Mouse (Mus musculus) MEL (cell line): ENCODE results near the gene Zdbf2. TPM values are rescaled to one million over a fixed set of nuclear protein-coding genes. Genes with fewer than 3 reads are reported as not detected.

Experiments used
- DNase-seq: peaks from one replicate; pipeline ENCODE4 v3.0.0; 2011; ENCODE audit warnings: low read depth, low spot score
- H3K27ac ChIP-seq: 2 replicates; pipeline ENCODE4 v1.5.1; 2012; ENCODE audit warnings: low read depth, mild to moderate bottlenecking, control low read depth, low read length, moderate library complexity; ENCODE audit not compliant: control insufficient read depth
- H3K27me3 ChIP-seq, 2 experiments: fragments of 150-350 bp in 1 of 2; sonication (generic) in 1 of 2; 2 replicates each; pipeline ENCODE4 v1.6.1; 2012; ENCODE audit warnings: low read length in 2 of 2, mild to moderate bottlenecking in 2 of 2, improper control_type of control experiment in 1 of 2, moderate library complexity in 1 of 2; ENCODE audit not compliant: insufficient read depth in 2 of 2, control insufficient read depth in 1 of 2
- H3K36me3 ChIP-seq, 2 experiments: 2 replicates each; pipeline ENCODE4 v1.6.1; 2012 to 2014; ENCODE audit warnings: low read length in 2 of 2, improper control_type of control experiment in 1 of 2, inconsistent platforms in 1 of 2, mild to moderate bottlenecking in 1 of 2; ENCODE audit not compliant: insufficient read depth in 2 of 2, control insufficient read depth in 1 of 2
- H3K4me1 ChIP-seq, 2 experiments: fragments of 150-350 bp in 1 of 2; sonication (generic) in 1 of 2; 2 replicates each; pipeline ENCODE4 v1.6.1; 2012; ENCODE audit warnings: low read length in 2 of 2, improper control_type of control experiment in 1 of 2, mild to moderate bottlenecking in 1 of 2; ENCODE audit not compliant: insufficient read depth in 2 of 2, control insufficient read depth in 1 of 2
- H3K4me3 ChIP-seq, 2 experiments: fragments of 150-350 bp in 1 of 2; sonication (generic) in 1 of 2; 2 replicates each; pipeline ENCODE4 v1.5.1; 2012; ENCODE audit warnings: low read depth in 2 of 2, low read length in 2 of 2, mild to moderate bottlenecking in 2 of 2, moderate library complexity in 2 of 2, control low read depth in 1 of 2, improper control_type of control experiment in 1 of 2; ENCODE audit not compliant: control insufficient read depth in 1 of 2, insufficient read depth in 1 of 2
- H3K79me2 ChIP-seq: 2 replicates; pipeline ENCODE4 v1.6.1; 2012; ENCODE audit warnings: mild to moderate bottlenecking, low read length, moderate library complexity; ENCODE audit not compliant: control insufficient read depth, poor library complexity, insufficient read depth
- H3K9ac ChIP-seq: 2 replicates; pipeline ENCODE4 v1.6.1; 2012; ENCODE audit warnings: low read depth, mild to moderate bottlenecking, control low read depth, low read length, moderate library complexity; ENCODE audit not compliant: control insufficient read depth, poor library complexity, severe bottlenecking
- H3K9me3 ChIP-seq: fragments of 150-350 bp; sonication (generic); replicated peaks from 2 replicates; pipeline ENCODE4 v1.6.1; 2012; ENCODE audit warnings: mild to moderate bottlenecking, low read length, improper control_type of control experiment, moderate library complexity; ENCODE audit not compliant: insufficient read depth
- BHLHE40 ChIP-seq: IDR thresholded peaks from 2 replicates; pipeline ENCODE4 v1.6.1; 2012; ENCODE audit warnings: low read depth, mild to moderate bottlenecking, inconsistent platforms, low read length, improper control_type of control experiment, borderline replicate concordance
- CHD1 ChIP-seq: IDR thresholded peaks from 2 replicates; pipeline ENCODE4 v1.6.1; 2012; ENCODE audit warnings: low read depth, mild to moderate bottlenecking, inconsistent platforms, low read length, improper control_type of control experiment
- CHD2 ChIP-seq: IDR thresholded peaks from 2 replicates; pipeline ENCODE4 v1.6.1; 2011; ENCODE audit warnings: low read length, improper control_type of control experiment
- CTCF ChIP-seq, 3 experiments: IDR thresholded peaks in 2 of 3; conservative IDR thresholded peaks in 1 of 3; 2 replicates each; pipeline ENCODE4 v1.5.1; 2011 to 2012; ENCODE audit warnings: low read length in 3 of 3, low read depth in 2 of 3, mild to moderate bottlenecking in 2 of 3, improper control_type of control experiment in 1 of 3, inconsistent platforms in 1 of 3, mixed read lengths in 1 of 3, moderate library complexity in 1 of 3; ENCODE audit not compliant: control insufficient read depth in 1 of 3, insufficient read depth in 1 of 3, poor library complexity in 1 of 3, severe bottlenecking in 1 of 3
- E2F4 ChIP-seq: IDR thresholded peaks from 2 replicates; pipeline ENCODE4 v1.6.1; 2011; ENCODE audit warnings: low read depth, low read length, improper control_type of control experiment, borderline replicate concordance
- EP300 ChIP-seq, 2 experiments: IDR thresholded peaks; 2 replicates each; pipeline ENCODE4 v1.6.1; 2011; ENCODE audit warnings: improper control_type of control experiment in 2 of 2, low read length in 2 of 2, low read depth in 1 of 2, mild to moderate bottlenecking in 1 of 2
- GATA1 ChIP-seq: IDR thresholded peaks from 2 replicates; pipeline ENCODE4 v1.6.1; 2011; ENCODE audit warnings: low read depth, low read length, improper control_type of control experiment
- HCFC1 ChIP-seq: IDR thresholded peaks from 2 replicates; pipeline ENCODE4 v1.6.1; 2012; ENCODE audit warnings: low read depth, mild to moderate bottlenecking, inconsistent platforms, low read length, improper control_type of control experiment, moderate library complexity
- MAX ChIP-seq: IDR thresholded peaks from 2 replicates; pipeline ENCODE4 v1.6.1; 2011; ENCODE audit warnings: low read length, improper control_type of control experiment
- MAZ ChIP-seq: IDR thresholded peaks from 2 replicates; pipeline ENCODE4 v1.6.1; 2012; ENCODE audit warnings: low read depth, mild to moderate bottlenecking, inconsistent platforms, low read length, improper control_type of control experiment
- MYC ChIP-seq: IDR thresholded peaks from 2 replicates; pipeline ENCODE4 v1.6.1; 2011; ENCODE audit warnings: low read depth, mild to moderate bottlenecking, low read length, improper control_type of control experiment, moderate library complexity
- NRF1 ChIP-seq: IDR thresholded peaks from 2 replicates; pipeline ENCODE4 v1.6.1; 2014; ENCODE audit warnings: low read depth, mild to moderate bottlenecking, inconsistent platforms, low read length, improper control_type of control experiment, moderate library complexity; ENCODE audit not compliant: poor library complexity, insufficient read depth, severe bottlenecking
- RCOR1 ChIP-seq: IDR thresholded peaks from 2 replicates; pipeline ENCODE4 v1.6.1; 2012; ENCODE audit warnings: low read depth, mild to moderate bottlenecking, inconsistent platforms, low read length, improper control_type of control experiment
- SMC3 ChIP-seq: IDR thresholded peaks from 2 replicates; pipeline ENCODE4 v1.6.1; 2011; ENCODE audit warnings: low read depth, low read length, improper control_type of control experiment
- TAL1 ChIP-seq: IDR thresholded peaks from 2 replicates; pipeline ENCODE4 v1.6.1; 2012; ENCODE audit warnings: mild to moderate bottlenecking, inconsistent platforms, low read length, moderate library complexity, mixed read lengths
- TCF12 ChIP-seq: IDR thresholded peaks from 2 replicates; pipeline ENCODE4 v1.6.1; 2014; ENCODE audit warnings: low read depth, mild to moderate bottlenecking, inconsistent platforms, low read length, improper control_type of control experiment, moderate library complexity
- USF1 ChIP-seq: IDR thresholded peaks from 2 replicates; pipeline ENCODE4 v1.6.1; 2014; ENCODE audit warnings: low read depth, mild to moderate bottlenecking, inconsistent platforms, low read length, improper control_type of control experiment, moderate library complexity
- ZC3H11A ChIP-seq: IDR thresholded peaks from 2 replicates; pipeline ENCODE4 v1.6.1; 2012; ENCODE audit warnings: low read depth, mild to moderate bottlenecking, inconsistent platforms, low read length, improper control_type of control experiment
- ZMIZ1 ChIP-seq: IDR thresholded peaks from 2 replicates; pipeline ENCODE4 v1.6.1; 2012; ENCODE audit warnings: low read depth, mild to moderate bottlenecking, inconsistent platforms, low read length, improper control_type of control experiment, moderate library complexity
- ZNF384 ChIP-seq: IDR thresholded peaks from 2 replicates; pipeline ENCODE4 v1.6.1; 2012; ENCODE audit warnings: low read depth, mild to moderate bottlenecking, inconsistent platforms, low read length, improper control_type of control experiment
- polyA plus RNA-seq, 2 experiments: library from polyadenylated mRNA; stranded (reverse) in 1 of 2; unstranded in 1 of 2; fragments of >175 nt in 1 of 2; fragments of >200 nt in 1 of 2; gene quantifications; 2 replicates each; pipeline versions ENCODE4 v1.2.1 to v1.2.4; 2012; ENCODE audit warnings: low replicate concordance in 2 of 2, low read depth in 1 of 2; ENCODE audit not compliant: insufficient read length in 2 of 2, insufficient read depth in 1 of 2, missing spikeins in 1 of 2
- total RNA-seq: library from RNA; depleted of rRNA; stranded (reverse); fragments of 300-350 nt; gene quantifications from 2 replicates; pipeline ENCODE4 v1.2.3, GENCODE M21; 2012

The Zdbf2 gene
- total and polyA plus RNA-seq, 3 experiments, result not detected

- Histone ChIP-seq H3K79me2 (no peaks in the 10 kb centered on the region), H3K36me3 (no peaks in the 10 kb centered on the region), H3K9me3 (no peaks in the 10 kb centered on the region), H3K9ac (no peak overlapping the region), H3K27ac (no peak overlapping the region), H3K27me3 (no peaks in the 10 kb centered on the region), H3K4me3 (no peak overlapping the region), H3K4me1 (no peaks in the 10 kb centered on the region)
- TF ChIP-seq MAZ, result no peak
- no peak for TF ChIP-seq BHLHE40
- TF ChIP-seq CTCF (IDR thresholded peaks at IDR 0.05 in 2 of 3, conservative IDR thresholded peaks at IDR 0.05 in 1 of 3; ENCODE audit: control insufficient read depth in 1 of 3, insufficient read depth in 1 of 3, low read depth in 2 of 3, low read length in 3 of 3, poor library complexity in 1 of 3, severe bottlenecking in 1 of 3), result no peak
- DNase-seq, result no peak
These were observed 47.2 kb upstream of the Zdbf2 start for GRCm38 (mm10) chr1:63225890-63226289.

GRCm38 (mm10) chr1:63227241-63227640, 45.8 kb upstream of the Zdbf2 start:
- Histone ChIP-seq H3K4me1 (no peaks in the 10 kb centered on the region), H3K9ac (no peak overlapping the region), H3K79me2 (no peaks in the 10 kb centered on the region), H3K27me3 (no peaks in the 10 kb centered on the region), H3K36me3 (no peaks in the 10 kb centered on the region), H3K9me3 (no peaks in the 10 kb centered on the region), H3K27ac (no peak overlapping the region), H3K4me3 (no peak overlapping the region)
- TF ChIP-seq RCOR1 (no peak), ZC3H11A (no peak), ZMIZ1 (no peak), EP300 (IDR thresholded peaks at IDR 0.05; ENCODE audit: low read depth in 1 of 2, low read length in 2 of 2) (no peak), GATA1 (no peak), MYC (no peak), HCFC1 (no peak), SMC3 (no peak), MAX (no peak), USF1 (no peak), E2F4 (no peak), ZNF384 (no peak), CHD1 (no peak), TCF12 (no peak), TAL1 (no peak), NRF1 (no peak), CHD2 (no peak)
- no peak for DNase-seq
